Mouse (Mus musculus): ENCODE data around the gene Gm3417.
"Not testable (repeated sequence)": the region's sequence is repeated elsewhere in the genome, so short reads cannot be mapped to it uniquely, and the experiment has no call there.

DNA sequence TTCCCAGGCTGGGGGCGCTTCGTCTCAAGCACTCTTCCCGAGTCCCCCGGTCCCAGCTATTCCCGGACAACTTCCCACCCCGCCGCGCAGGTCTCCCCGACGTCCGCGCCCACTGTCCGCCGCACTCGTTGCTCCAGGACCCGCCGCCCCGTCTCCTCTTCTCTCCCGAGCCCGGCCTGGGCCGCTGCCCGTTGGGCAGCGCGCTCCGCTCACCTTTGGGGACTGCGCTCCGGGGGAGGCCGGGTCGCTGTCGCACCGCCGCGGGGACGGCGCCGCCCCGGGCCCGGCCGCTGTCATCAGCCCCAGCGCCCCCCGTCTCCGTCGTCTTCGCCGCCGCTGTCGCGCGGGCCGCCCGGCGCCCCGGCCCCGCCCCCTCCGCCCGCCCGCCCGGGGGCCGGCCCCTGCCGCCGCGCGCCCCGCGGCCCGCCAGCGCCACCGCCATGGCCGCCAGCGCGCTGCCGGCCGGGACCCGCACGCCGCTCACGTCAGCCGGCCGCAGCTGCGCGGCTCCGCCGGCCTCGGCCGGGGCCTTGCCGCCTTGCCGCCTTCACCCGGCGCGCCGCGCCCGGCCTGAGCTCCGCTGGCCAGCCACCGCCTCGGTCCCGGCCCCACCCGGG lies 14.0 kb upstream of the Gm3417 start:
- not testable (repeated sequence) for TF ChIP-seq POLR2A (IDR thresholded peaks at IDR 0.05; ENCODE audit: control insufficient read depth, low read depth, low read length); CTCF (IDR thresholded peaks at IDR 0.05; ENCODE audit: control insufficient read depth, insufficient read depth, insufficient replicate concordance, low read depth, low read length)

Measured in testis, adult 2 months (tissue).